Mouse (Mus musculus) ES-CJ7 (cell line): ENCODE data around the gene Kif5c.

Source experiments
- DNase-seq: peaks from one replicate; pipeline ENCODE4 v3.0.0; 2011; ENCODE audit warnings: low read depth, low spot score

Gene Kif5c

DNA sequence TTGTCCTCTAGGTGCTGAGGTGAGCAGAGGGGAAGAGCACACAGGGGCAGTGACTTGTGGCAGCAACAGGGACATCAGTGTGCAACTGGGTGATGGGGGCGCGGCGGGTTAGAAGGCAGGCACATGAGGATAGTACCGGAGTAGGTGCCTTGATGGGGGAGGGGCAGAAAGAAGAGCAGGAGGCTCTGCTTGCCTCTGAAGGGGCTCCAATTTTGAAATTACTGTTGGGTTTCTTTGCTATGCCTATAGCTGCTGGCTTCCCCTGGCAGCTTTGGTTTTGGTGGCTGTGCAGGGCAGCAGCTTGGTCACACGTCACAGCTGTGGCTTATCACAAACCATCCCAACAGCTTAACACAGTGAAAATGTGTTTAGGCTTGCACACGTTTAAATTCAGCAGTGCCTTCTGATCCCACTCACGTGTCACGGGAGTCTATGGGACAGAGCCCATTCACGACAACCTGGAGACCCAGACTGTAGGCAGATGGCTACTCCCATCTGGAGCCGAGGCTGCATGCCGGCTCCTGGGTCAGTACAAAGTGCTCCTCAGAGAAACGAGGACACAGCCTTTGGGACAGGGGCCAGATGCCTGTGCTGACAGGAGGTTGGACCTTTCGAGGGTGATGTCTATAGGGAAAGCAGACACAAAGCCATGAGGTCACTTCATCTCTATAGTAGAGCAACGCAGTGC lies 126.1 kb downstream of the Kif5c start:
- DNase-seq: peak; percentile 24

DNA sequence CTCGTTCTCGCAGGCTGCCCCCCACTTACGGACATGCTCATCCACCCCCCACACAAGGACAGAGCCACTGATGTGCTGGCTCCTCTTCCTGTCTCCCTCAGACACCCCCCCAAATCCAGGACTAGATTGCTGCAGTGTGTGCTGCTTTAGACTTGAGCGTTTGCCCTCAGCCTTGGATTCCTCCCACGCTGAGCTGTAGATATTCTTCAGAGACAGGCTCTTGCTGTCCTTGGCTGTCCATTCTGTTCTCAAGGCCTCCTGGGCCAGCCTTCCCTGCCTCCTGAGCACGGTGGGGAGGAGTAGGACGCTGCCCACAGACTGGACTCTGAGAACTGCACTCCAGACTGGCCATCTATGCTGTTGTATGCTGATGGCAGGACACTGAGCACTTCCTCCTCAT lies 127.8 kb downstream of the Kif5c start:
- DNase-seq: no peak

- no peak for DNase-seq
These were observed 128.6 kb downstream of the Kif5c start for GRCm38 (mm10) chr2:49747670-49748069.

- peak; percentile 56 for DNase-seq
These were observed 129.7 kb downstream of the Kif5c start for GRCm38 (mm10) chr2:49748628-49749342.

GRCm38 (mm10) chr2:49749730-49750576 lies 130.9 kb downstream of the Kif5c start:
- no peak for DNase-seq

GRCm38 (mm10) chr2:49751544-49752210 lies 132.6 kb downstream of the Kif5c start:
- DNase-seq: no peak

DNA sequence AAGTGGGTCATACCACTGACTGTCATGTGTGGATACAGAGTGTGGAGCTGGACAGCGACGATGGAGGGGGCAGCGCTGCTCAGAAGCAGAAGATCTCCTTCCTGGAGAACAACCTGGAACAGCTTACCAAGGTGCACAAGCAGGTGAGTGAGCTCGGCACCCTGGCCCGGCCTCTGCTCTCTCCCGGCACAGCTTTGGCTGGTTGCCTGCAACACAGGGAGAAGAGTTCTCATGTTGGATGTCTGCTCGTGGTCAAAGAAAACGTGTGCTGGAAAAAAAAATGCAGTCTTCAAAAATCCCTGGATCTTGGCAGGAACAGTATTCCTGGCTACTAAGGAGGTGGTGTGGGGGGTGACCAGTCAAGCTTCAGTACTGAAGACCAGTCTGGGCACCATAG lies 133.1 kb downstream of the Kif5c start:
- DNase-seq: no peak

DNA sequence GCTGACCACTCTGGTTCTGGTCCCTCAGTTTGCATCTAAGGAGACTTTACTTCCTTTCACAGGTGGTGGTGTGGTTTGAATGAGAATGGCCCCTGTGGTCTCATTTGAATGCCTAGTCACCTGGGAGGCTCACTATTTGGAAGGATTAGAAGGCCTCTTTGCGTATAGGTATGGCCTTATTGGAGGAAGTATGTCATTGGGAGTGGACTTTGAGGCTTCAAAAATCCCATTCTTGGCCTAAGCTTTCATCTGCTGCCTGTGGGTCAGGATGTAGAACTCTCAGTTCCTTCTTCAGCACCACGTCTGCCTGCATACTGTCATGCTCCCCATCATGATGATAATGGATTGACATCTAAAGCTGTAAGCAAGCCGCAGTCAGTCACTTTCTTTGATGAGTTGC lies 134.0 kb downstream of the Kif5c start:
- no peak for DNase-seq

DNA sequence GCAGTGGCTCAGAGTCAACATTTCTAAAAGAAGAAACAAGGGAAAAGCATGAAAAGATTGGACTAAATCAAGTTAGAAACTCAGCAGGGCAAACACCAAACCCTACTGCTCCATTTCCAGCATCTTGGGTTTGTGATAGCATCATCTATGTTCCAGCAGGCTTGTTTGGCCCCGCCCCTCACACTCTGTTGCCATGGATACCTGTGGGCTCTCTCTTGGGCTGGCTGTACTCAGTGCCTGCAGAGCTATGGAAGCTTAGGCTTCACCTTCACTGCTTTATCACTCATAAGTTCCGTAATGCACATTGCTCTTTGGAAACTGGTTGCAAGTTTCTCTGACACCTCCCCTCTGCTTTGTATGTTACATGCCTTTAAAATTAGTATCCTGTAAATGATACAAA lies 136.0 kb downstream of the Kif5c start:
- peak; percentile 18 for DNase-seq

DNA sequence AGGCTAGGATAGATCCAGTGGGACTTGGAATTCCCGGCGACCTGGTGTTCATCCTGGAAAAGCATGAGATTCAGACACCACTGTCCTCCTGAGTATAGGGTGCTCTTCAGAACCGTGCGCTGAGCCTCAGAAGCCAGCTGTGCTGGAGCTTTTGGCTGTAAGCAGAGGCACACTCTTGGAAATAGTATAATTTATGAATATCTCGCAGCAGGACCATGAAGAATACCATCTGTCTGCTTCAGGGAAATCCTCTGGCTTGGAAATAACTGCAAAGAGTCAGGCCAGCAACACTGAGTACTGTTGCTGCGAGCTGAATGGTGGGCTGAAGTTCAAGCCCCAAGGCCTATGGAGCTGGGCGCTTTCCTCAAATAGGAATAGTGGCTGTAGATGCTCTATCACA lies 138.5 kb downstream of the Kif5c start:
- DNase-seq: no peak

DNA sequence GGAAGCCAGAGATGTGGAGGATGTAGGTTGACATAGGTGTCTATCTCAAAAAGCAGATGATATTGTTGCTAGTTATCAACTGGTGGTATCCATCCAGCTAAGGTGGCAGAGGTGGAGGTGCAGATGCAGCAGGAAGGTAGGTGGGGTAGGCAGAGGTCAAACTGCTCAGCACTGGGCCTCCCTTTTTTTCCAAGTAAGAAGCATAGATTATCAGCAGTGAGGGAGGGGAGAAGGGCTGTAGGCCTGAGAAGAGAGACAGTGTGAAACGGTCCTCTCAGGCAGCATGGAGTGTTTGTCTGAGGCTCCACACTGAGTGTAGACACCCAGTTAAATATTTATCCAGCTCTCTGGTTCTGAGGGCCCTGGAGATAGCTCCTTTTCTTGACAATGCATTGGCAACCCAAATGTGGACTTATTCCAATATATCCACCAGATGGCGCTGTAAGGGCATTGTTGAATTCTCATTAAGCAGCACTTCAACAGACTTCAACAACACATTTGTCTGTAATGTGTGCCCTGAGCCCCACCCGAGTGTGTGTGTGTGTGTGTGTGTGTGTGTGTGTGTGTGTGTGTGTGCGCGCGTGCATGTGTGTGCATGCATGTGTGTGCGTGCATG lies 145.3 kb downstream of the Kif5c start:
- peak; percentile 60 for DNase-seq

GRCm38 (mm10) chr2:49768916-49769315 lies 149.8 kb downstream of the Kif5c start:
- no peak for DNase-seq

DNA sequence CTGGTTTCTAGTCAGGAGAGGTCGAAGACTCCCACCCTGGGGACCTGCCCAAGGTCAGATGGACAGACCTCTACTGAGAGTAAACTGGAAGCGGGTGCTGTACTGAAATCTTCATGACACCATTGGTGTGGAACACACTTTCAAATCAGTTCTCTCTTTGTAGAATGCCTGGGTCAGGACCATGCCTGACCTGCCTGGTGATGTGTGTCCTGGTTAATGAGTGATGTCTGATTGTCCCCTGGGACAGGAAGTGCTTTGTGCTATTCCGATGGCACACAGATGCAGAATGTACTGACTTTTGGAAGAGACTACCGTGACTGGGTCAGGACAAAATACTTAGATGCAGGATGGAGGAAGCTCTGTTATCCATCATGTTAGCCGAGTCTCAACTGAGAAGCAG lies 151.3 kb downstream of the Kif5c start:
- no peak for DNase-seq

GRCm38 (mm10) chr2:49771172-49771571 lies 152.1 kb downstream of the Kif5c start:
- no peak for DNase-seq

GRCm38 (mm10) chr2:49773194-49773931 lies 154.3 kb downstream of the Kif5c start:
- no peak for DNase-seq

- no peak for DNase-seq
These were observed 155.1 kb downstream of the Kif5c start for GRCm38 (mm10) chr2:49774180-49774579.

- DNase-seq: no peak
These were observed 156.1 kb downstream of the Kif5c start for GRCm38 (mm10) chr2:49775187-49775586.

DNA sequence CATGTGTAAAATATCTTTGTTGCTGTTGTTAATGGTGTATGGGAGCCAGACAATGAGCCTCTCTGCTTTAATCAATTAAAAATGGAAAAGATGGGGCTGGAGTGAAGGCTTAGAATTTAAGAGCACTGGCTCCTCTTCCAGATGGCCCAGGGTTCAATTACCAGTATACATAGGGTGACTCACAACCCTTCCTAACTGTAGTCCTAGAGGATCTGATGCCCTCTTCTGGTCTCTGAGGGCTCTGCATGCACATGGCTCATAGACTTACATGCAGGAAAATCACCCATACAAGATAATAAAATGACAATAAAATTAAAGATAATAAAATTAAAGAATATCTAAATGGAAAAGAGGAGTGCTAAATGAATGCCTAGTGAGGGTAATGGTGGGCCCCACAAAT lies 156.6 kb downstream of the Kif5c start:
- DNase-seq: peak; percentile 59

GRCm38 (mm10) chr2:49776407-49776806 lies 157.3 kb downstream of the Kif5c start:
- DNase-seq: no peak

- DNase-seq: no peak
These were observed 168.4 kb downstream of the Kif5c start, which contains the start of gene Lypd6b for GRCm38 (mm10) chr2:49787376-49788050. Lypd6b (plus strand) TSS chr2:49787688.
